Mouse (Mus musculus) neural tube, embryonic 12.5 days (tissue): Measurements from ENCODE around the gene Snn. TPM values are rescaled to one million over a fixed set of nuclear protein-coding genes. Genes with fewer than 3 reads are reported as not detected.
"Not testable (repeated sequence)": the region's sequence is repeated elsewhere in the genome, so short reads cannot be mapped to it uniquely, and the experiment has no call there.

Experiments
- ATAC-seq: fragments of 200-750 bp; cut with Nextera tagmentation; 2 replicates; pipeline ENCODE4 v1.8.0; 2017; ENCODE audit warnings: low read depth, mild to moderate bottlenecking, moderate TSS enrichment, moderate library complexity; ENCODE audit not compliant: low FRiP score
- H3K27ac ChIP-seq: fragments of 300-500 bp; sonication (generic); 2 replicates; pipeline ENCODE4 v1.5.1; 2016
- H3K27me3 ChIP-seq: fragments of 300-500 bp; sonication (generic); replicated peaks from 2 replicates; pipeline ENCODE4 v1.6.1; 2016; ENCODE audit warnings: mild to moderate bottlenecking
- H3K36me3 ChIP-seq: fragments of 300-500 bp; sonication (generic); 2 replicates; pipeline ENCODE4 v1.6.1; 2016; ENCODE audit warnings: mild to moderate bottlenecking
- H3K4me1 ChIP-seq: fragments of 300-500 bp; sonication (generic); 2 replicates; pipeline ENCODE4 v1.6.1; 2016
- H3K4me2 ChIP-seq: fragments of 300-500 bp; sonication (generic); replicated peaks from 2 replicates; pipeline ENCODE4 v1.6.1; 2016; ENCODE audit warnings: mild to moderate bottlenecking
- H3K4me3 ChIP-seq: fragments of 300-500 bp; sonication (generic); 2 replicates; pipeline ENCODE4 v1.5.1; 2016
- H3K9ac ChIP-seq: fragments of 300-500 bp; sonication (generic); 2 replicates; pipeline ENCODE4 v1.6.1; 2016; ENCODE audit warnings: mild to moderate bottlenecking
- H3K9me3 ChIP-seq: fragments of 300-500 bp; sonication (generic); 2 replicates; pipeline ENCODE4 v1.6.1; 2016; ENCODE audit warnings: mild to moderate bottlenecking
- WGBS: fragments of 180-500 bp; shearing (Covaris S2); methylation state at CpG from one replicate; pipeline ENCODE4 v1.1.7; 2016; 5-methylcytosine and 5-hydroxymethylcytosine counted together
- polyA plus RNA-seq: library from polyadenylated mRNA; unstranded; fragments of >200 nt; fragmentation: Nextera tagmentation; extraction: Ambion mirVana; gene quantifications from 2 replicates; pipeline ENCODE4 v1.2.1, GENCODE M21; 2016

The Snn gene
- 115 and 117 TPM in 2 replicates for polyA plus RNA-seq

DNA sequence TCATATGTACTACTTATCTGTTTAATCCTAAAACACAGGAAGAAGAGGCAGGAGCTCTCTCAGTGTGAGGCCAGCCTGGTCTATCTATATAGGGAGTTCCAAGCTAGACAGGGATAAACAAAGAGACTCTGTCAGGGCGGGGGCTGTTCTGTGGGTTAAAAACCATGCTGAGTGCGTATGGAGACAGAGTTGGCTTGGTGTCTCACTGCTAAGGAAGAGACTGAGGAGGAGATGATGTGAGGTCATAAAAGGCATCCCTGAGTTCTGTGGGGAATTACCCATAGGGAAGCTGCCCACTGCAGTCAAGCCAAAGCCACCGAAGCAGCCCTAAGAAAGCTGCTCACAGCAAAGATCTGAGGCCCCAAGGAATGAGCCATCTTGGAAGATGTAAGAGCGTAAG lies at the start of gene Snn:
TSS of gene Snn (plus strand) at position 301 of the 400 bp plus-strand sequence.
- H3K4me1 ChIP-seq, result peaks cover 28% of the 10 kb centered on the region
- WGBS, result 82% methylated on average over 4 of the region's 4 CpGs
- no peaks in the 10 kb centered on the region for H3K36me3 ChIP-seq
- no peaks in the 10 kb centered on the region for H3K27me3 ChIP-seq
- H3K4me3 ChIP-seq, result no peak within 1 kb of the TSS
- no peak within 1 kb of the TSS for H3K27ac ChIP-seq
- ATAC-seq, result no peak
- H3K9me3 ChIP-seq, result no peaks in the 10 kb centered on the region
- no peak within 1 kb of the TSS for H3K4me2 ChIP-seq
- no peak within 1 kb of the TSS for H3K9ac ChIP-seq

GRCm38 (mm10) chr16:11011206-11011605 lies 49.5 kb upstream of the Snn start:
- H3K4me1 ChIP-seq, result peaks cover 25% of the 10 kb centered on the region
- H3K4me3 ChIP-seq, result no peak overlapping the region
- ATAC-seq, result no peak
- H3K27me3 ChIP-seq, result no peaks in the 10 kb centered on the region
- no peak overlapping the region for H3K9ac ChIP-seq
- WGBS, result 74% methylated on average over 2 of the region's 2 CpGs
- no peak overlapping the region for H3K4me2 ChIP-seq
- no peaks in the 10 kb centered on the region for H3K9me3 ChIP-seq
- H3K36me3 ChIP-seq, result no peaks in the 10 kb centered on the region
- no peak overlapping the region for H3K27ac ChIP-seq

GRCm38 (mm10) chr16:11011939-11012338 lies 48.8 kb upstream of the Snn start:
- Histone ChIP-seq H3K9ac (no peak overlapping the region), H3K4me2 (no peak overlapping the region), H3K4me3 (no peak overlapping the region)

GRCm38 (mm10) chr16:11012571-11013463 lies 47.9 kb upstream of the Snn start:
- ATAC-seq, result peak; percentile 21; the same call in 1 of the 2 replicates
- Histone ChIP-seq H3K4me1 (peaks cover 16% of the 10 kb centered on the region), H3K27me3 (no peaks in the 10 kb centered on the region), H3K36me3 (no peaks in the 10 kb centered on the region), H3K9ac (no peak overlapping the region), H3K27ac (no peak overlapping the region), H3K4me2 (no peak overlapping the region), H3K9me3 (no peaks in the 10 kb centered on the region), H3K4me3 (no peak overlapping the region)
- WGBS, result 72% methylated on average over 11 of the region's 11 CpGs

More at GRCm38 (mm10) chr16:11011939-11012338, 48.8 kb upstream of the Snn start:
- Histone ChIP-seq H3K9me3 (no peaks in the 10 kb centered on the region), H3K27ac (no peak overlapping the region), H3K4me1 (peaks cover 19% of the 10 kb centered on the region), H3K36me3 (no peaks in the 10 kb centered on the region), H3K27me3 (no peaks in the 10 kb centered on the region)
- 90% methylated on average over 4 of the region's 4 CpGs for WGBS
- ATAC-seq, result no peak

GRCm38 (mm10) chr16:11013464-11014147 lies 47.1 kb upstream of the Snn start:
- not testable (repeated sequence) for H3K27me3 ChIP-seq, H3K36me3 ChIP-seq, ATAC-seq, H3K9me3 ChIP-seq, H3K4me2 ChIP-seq, H3K9ac ChIP-seq, H3K27ac ChIP-seq, H3K4me3 ChIP-seq
- 94% methylated on average over 14 of the region's 19 CpGs for WGBS
- peaks cover 12% of the 10 kb centered on the region for H3K4me1 ChIP-seq

DNA sequence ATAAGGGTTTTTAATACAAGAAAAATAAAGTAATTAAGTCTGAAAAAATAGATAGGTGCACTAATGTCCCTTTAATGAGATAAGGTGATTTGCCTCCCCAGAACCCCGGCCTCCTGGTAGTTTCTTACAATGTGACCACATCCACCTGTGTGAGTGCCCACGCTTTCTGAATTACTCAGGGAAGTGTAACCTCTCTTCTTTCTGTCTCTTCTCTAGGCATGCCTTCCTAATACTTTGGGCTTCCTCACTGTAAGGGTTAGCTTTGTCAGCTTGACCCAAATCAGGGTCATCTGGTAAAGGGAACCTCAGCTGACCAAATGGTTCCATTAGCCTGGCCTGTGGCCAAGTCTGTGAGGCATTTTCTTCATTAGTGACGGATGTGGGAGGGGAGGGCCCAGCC lies 46.3 kb upstream of the Snn start:
- Histone ChIP-seq H3K36me3 (no peaks in the 10 kb centered on the region), H3K4me2 (no peak overlapping the region), H3K4me3 (no peak overlapping the region), H3K27me3 (no peaks in the 10 kb centered on the region), H3K9me3 (no peaks in the 10 kb centered on the region), H3K4me1 (peaks cover 11% of the 10 kb centered on the region; the same call in 1 of the 2 replicates), H3K27ac (no peak overlapping the region), H3K9ac (no peak overlapping the region)
- no peak for ATAC-seq
- WGBS, result 91% methylated on average over 3 of the region's 3 CpGs

DNA sequence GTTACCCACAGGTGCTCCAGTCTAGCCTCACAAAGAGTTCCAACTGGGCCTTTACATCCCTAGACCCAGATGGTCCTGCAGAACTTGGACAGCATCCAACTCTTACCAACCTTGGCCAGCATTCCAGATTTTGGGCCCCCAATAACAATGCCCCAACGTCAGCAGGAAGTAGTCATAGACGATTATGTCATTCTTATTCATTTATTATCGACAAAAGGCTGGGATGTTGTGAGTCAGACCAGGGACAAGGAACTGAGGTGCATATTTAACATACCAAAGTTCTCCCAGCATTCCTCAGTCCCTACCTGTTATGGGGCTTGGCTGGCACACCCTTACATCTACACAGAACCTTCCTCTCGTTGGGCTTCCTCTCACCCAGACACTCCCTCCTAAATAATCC lies 44.4 kb upstream of the Snn start:
- WGBS, result 86% methylated on average over 4 of the region's 4 CpGs
- no peak overlapping the region for H3K9ac ChIP-seq
- no peaks in the 10 kb centered on the region for H3K9me3 ChIP-seq
- no peak overlapping the region for H3K27ac ChIP-seq
- no peaks in the 10 kb centered on the region for H3K36me3 ChIP-seq
- ATAC-seq, result no peak
- H3K4me2 ChIP-seq, result no peak overlapping the region
- peaks cover 11% of the 10 kb centered on the region; the same call in 1 of the 2 replicates for H3K4me1 ChIP-seq
- H3K4me3 ChIP-seq, result no peak overlapping the region
- no peaks in the 10 kb centered on the region for H3K27me3 ChIP-seq

DNA sequence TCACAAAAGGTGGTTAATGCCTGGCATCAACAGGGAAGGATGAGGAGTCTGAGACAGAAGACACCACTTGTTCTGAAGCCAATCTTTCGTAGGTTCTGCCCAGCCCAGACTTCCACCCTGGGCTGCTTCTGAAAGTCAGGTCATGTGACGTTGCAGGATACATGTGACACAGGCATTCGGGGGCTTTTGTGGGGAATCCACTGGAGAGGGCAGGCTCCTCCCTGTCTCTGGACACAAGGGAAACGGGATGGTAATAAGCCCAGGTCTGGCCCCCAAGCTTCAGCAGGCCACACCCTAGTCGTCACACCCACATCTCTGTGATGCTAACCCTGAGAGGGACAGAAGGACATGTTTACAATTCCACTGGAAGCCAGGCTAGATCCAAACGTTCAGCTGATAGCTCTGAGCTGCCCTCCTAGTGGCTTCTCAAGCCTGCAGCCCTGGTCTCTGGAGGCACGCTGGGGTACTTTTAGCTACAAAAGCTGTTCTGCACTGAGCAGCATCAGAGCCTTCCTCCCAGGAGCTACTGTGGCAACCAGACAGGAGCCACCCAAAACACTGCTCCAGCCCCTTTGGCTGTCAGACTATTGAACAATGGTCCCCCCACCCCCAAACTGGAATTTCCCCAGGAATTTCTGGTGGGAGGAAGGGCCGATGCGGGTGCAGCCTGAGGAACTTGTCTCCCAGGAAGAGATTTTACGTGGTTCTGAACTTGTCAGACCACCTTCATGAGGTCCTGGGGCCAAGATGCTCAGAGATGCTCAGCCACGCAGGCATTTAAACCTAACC lies 42.7 kb upstream of the Snn start:
- 63% methylated on average over 11 of the region's 11 CpGs for WGBS
- Histone ChIP-seq H3K36me3 (no peaks in the 10 kb centered on the region), H3K27ac (no peak overlapping the region), H3K4me1 (peaks cover 8% of the 10 kb centered on the region; the same call in 1 of the 2 replicates), H3K4me2 (no peak overlapping the region), H3K4me3 (no peak overlapping the region), H3K27me3 (no peaks in the 10 kb centered on the region), H3K9me3 (no peaks in the 10 kb centered on the region), H3K9ac (no peak overlapping the region)
- ATAC-seq, result no peak

DNA sequence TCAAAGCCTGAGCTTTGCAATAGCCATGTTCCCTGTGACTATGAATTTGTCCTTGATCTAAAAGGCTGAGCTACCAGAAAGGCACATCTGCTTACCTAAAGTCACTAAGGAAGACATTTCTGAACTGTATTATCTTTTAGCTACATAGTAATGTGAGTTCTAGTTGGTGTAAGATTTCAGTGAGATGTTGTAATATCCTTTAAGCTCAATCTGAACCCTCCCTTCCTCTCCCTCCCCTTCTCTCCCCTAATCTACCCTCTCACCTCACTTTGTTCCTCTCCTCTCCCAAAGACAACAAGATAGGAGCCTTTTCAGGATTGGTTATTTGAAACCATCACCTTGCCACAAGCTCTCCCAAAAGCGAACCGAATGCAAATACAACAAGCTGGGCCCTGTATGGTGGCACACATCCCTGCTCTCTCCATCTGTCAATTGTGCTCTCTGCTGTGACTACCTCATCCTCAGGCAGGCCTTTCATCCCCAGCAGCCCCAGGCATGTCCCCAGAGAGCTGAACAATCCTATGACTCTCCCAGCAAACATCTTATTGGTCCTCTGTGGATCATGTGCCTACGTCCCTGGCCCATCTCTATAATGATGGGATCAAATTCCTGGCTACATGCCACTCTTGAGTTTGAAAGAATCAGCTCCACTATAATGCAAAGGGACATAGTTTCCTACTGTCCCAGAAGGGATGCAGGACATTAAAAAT lies 39.2 kb upstream of the Snn start:
- Histone ChIP-seq H3K27me3 (no peaks in the 10 kb centered on the region), H3K9me3 (no peaks in the 10 kb centered on the region), H3K4me1 (peaks cover 8% of the 10 kb centered on the region; the same call in 1 of the 2 replicates), H3K4me2 (no peak overlapping the region), H3K4me3 (no peak overlapping the region), H3K27ac (no peak overlapping the region), H3K36me3 (no peaks in the 10 kb centered on the region), H3K9ac (no peak overlapping the region)
- WGBS, result 67% methylated on average over 3 of the region's 3 CpGs
- ATAC-seq, result peak; percentile 63

GRCm38 (mm10) chr16:11022113-11022489 lies 38.6 kb upstream of the Snn start:
- no peaks in the 10 kb centered on the region for H3K27me3 ChIP-seq
- H3K9me3 ChIP-seq, result no peaks in the 10 kb centered on the region
- WGBS, result 90% methylated on average over 4 of the region's 4 CpGs
- no peak overlapping the region for H3K9ac ChIP-seq
- no peaks in the 10 kb centered on the region for H3K36me3 ChIP-seq
- no peak overlapping the region for H3K4me2 ChIP-seq
- peaks cover 8% of the 10 kb centered on the region; the same call in 1 of the 2 replicates for H3K4me1 ChIP-seq
- no peak overlapping the region for H3K27ac ChIP-seq
- no peak for ATAC-seq
- no peak overlapping the region for H3K4me3 ChIP-seq

DNA sequence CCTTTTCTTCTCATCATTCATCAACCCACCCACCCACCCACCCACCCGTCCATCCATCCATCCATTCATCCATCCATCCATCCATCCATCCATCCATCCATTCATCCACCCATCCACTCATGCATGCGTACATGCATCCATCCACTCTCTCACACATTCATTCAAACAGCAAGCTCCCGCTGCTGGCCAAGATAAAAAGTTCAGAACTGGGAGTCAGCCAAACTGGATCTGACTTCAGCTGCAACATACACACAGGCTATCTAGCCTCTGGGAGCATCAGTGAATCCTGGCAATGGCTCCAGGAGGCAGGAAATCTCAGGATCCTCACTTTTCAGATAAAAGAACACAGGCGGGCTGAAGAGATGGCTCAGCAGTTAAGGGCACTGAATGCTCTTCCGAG lies 37.1 kb upstream of the Snn start:
- no peaks in the 10 kb centered on the region for H3K9me3 ChIP-seq

More for the DNA sequence above, 37.1 kb upstream of the Snn start:
- peaks cover 3% of the 10 kb centered on the region; the same call in 1 of the 2 replicates for H3K4me1 ChIP-seq
- H3K27me3 ChIP-seq, result no peaks in the 10 kb centered on the region
- no peak for ATAC-seq
- no peak overlapping the region for H3K27ac ChIP-seq
- H3K4me2 ChIP-seq, result no peak overlapping the region
- no peak overlapping the region for H3K9ac ChIP-seq
- H3K36me3 ChIP-seq, result no peaks in the 10 kb centered on the region
- WGBS, result 91% methylated on average over 5 of the region's 5 CpGs
- no peak overlapping the region for H3K4me3 ChIP-seq
